Mouse (Mus musculus) MEL (cell line): ENCODE measurements around the gene Dcaf4. TPM values are rescaled to one million over a fixed set of nuclear protein-coding genes. Genes with fewer than 3 reads are reported as not detected.
A peak's percentile ranks its signal among the peaks of the same experiment; 100 is the strongest.

Source experiments
- DNase-seq: peaks from one replicate; pipeline ENCODE4 v3.0.0; 2011; ENCODE audit warnings: low read depth, low spot score
- H3K27ac ChIP-seq: 2 replicates; pipeline ENCODE4 v1.5.1; 2012; ENCODE audit warnings: low read depth, mild to moderate bottlenecking, control low read depth, low read length, moderate library complexity; ENCODE audit not compliant: control insufficient read depth
- H3K27me3 ChIP-seq, 2 experiments: fragments of 150-350 bp in 1 of 2; sonication (generic) in 1 of 2; 2 replicates each; pipeline ENCODE4 v1.6.1; 2012; ENCODE audit warnings: low read length in 2 of 2, mild to moderate bottlenecking in 2 of 2, improper control_type of control experiment in 1 of 2, moderate library complexity in 1 of 2; ENCODE audit not compliant: insufficient read depth in 2 of 2, control insufficient read depth in 1 of 2
- H3K36me3 ChIP-seq, 2 experiments: 2 replicates each; pipeline ENCODE4 v1.6.1; 2012 to 2014; ENCODE audit warnings: low read length in 2 of 2, improper control_type of control experiment in 1 of 2, inconsistent platforms in 1 of 2, mild to moderate bottlenecking in 1 of 2; ENCODE audit not compliant: insufficient read depth in 2 of 2, control insufficient read depth in 1 of 2
- H3K4me1 ChIP-seq, 2 experiments: fragments of 150-350 bp in 1 of 2; sonication (generic) in 1 of 2; 2 replicates each; pipeline ENCODE4 v1.6.1; 2012; ENCODE audit warnings: low read length in 2 of 2, improper control_type of control experiment in 1 of 2, mild to moderate bottlenecking in 1 of 2; ENCODE audit not compliant: insufficient read depth in 2 of 2, control insufficient read depth in 1 of 2
- H3K4me3 ChIP-seq, 2 experiments: fragments of 150-350 bp in 1 of 2; sonication (generic) in 1 of 2; 2 replicates each; pipeline ENCODE4 v1.5.1; 2012; ENCODE audit warnings: low read depth in 2 of 2, low read length in 2 of 2, mild to moderate bottlenecking in 2 of 2, moderate library complexity in 2 of 2, control low read depth in 1 of 2, improper control_type of control experiment in 1 of 2; ENCODE audit not compliant: control insufficient read depth in 1 of 2, insufficient read depth in 1 of 2
- H3K79me2 ChIP-seq: 2 replicates; pipeline ENCODE4 v1.6.1; 2012; ENCODE audit warnings: mild to moderate bottlenecking, low read length, moderate library complexity; ENCODE audit not compliant: control insufficient read depth, poor library complexity, insufficient read depth
- H3K9ac ChIP-seq: 2 replicates; pipeline ENCODE4 v1.6.1; 2012; ENCODE audit warnings: low read depth, mild to moderate bottlenecking, control low read depth, low read length, moderate library complexity; ENCODE audit not compliant: control insufficient read depth, poor library complexity, severe bottlenecking
- H3K9me3 ChIP-seq: fragments of 150-350 bp; sonication (generic); replicated peaks from 2 replicates; pipeline ENCODE4 v1.6.1; 2012; ENCODE audit warnings: mild to moderate bottlenecking, low read length, improper control_type of control experiment, moderate library complexity; ENCODE audit not compliant: insufficient read depth
- BHLHE40 ChIP-seq: IDR thresholded peaks from 2 replicates; pipeline ENCODE4 v1.6.1; 2012; ENCODE audit warnings: low read depth, mild to moderate bottlenecking, inconsistent platforms, low read length, improper control_type of control experiment, borderline replicate concordance
- CTCF ChIP-seq, 3 experiments: IDR thresholded peaks in 2 of 3; conservative IDR thresholded peaks in 1 of 3; 2 replicates each; pipeline ENCODE4 v1.5.1; 2011 to 2012; ENCODE audit warnings: low read length in 3 of 3, low read depth in 2 of 3, mild to moderate bottlenecking in 2 of 3, improper control_type of control experiment in 1 of 3, inconsistent platforms in 1 of 3, mixed read lengths in 1 of 3, moderate library complexity in 1 of 3; ENCODE audit not compliant: control insufficient read depth in 1 of 3, insufficient read depth in 1 of 3, poor library complexity in 1 of 3, severe bottlenecking in 1 of 3
- E2F4 ChIP-seq: IDR thresholded peaks from 2 replicates; pipeline ENCODE4 v1.6.1; 2011; ENCODE audit warnings: low read depth, low read length, improper control_type of control experiment, borderline replicate concordance
- ELF1 ChIP-seq: IDR thresholded peaks from 2 replicates; pipeline ENCODE4 v1.6.1; 2014; ENCODE audit warnings: low read depth, mild to moderate bottlenecking, inconsistent platforms, low read length, improper control_type of control experiment, moderate library complexity
- EP300 ChIP-seq, 2 experiments: IDR thresholded peaks; 2 replicates each; pipeline ENCODE4 v1.6.1; 2011; ENCODE audit warnings: improper control_type of control experiment in 2 of 2, low read length in 2 of 2, low read depth in 1 of 2, mild to moderate bottlenecking in 1 of 2
- GATA1 ChIP-seq: IDR thresholded peaks from 2 replicates; pipeline ENCODE4 v1.6.1; 2011; ENCODE audit warnings: low read depth, low read length, improper control_type of control experiment
- HCFC1 ChIP-seq: IDR thresholded peaks from 2 replicates; pipeline ENCODE4 v1.6.1; 2012; ENCODE audit warnings: low read depth, mild to moderate bottlenecking, inconsistent platforms, low read length, improper control_type of control experiment, moderate library complexity
- JUND ChIP-seq: IDR thresholded peaks from 2 replicates; pipeline ENCODE4 v1.6.1; 2011; ENCODE audit warnings: low read depth, mild to moderate bottlenecking, improper control_type of control experiment, low read length
- KAT2A ChIP-seq: conservative IDR thresholded peaks from 2 replicates; pipeline ENCODE4 v1.6.1; 2012; ENCODE audit warnings: low read depth, low read length, improper control_type of control experiment, inconsistent platforms
- MAFK ChIP-seq: IDR thresholded peaks from 2 replicates; pipeline ENCODE4 v1.6.1; 2011; ENCODE audit warnings: low read depth, mild to moderate bottlenecking, low read length, improper control_type of control experiment, borderline replicate concordance
- MAZ ChIP-seq: IDR thresholded peaks from 2 replicates; pipeline ENCODE4 v1.6.1; 2012; ENCODE audit warnings: low read depth, mild to moderate bottlenecking, inconsistent platforms, low read length, improper control_type of control experiment
- MEF2A ChIP-seq: IDR thresholded peaks from 2 replicates; pipeline ENCODE4 v1.6.1; 2014; ENCODE audit warnings: low read depth, mild to moderate bottlenecking, inconsistent platforms, low read length, improper control_type of control experiment; ENCODE audit not compliant: poor library complexity, insufficient replicate concordance, severe bottlenecking; ENCODE audit errors: extremely low read depth
- MXI1 ChIP-seq: IDR thresholded peaks from 2 replicates; pipeline ENCODE4 v1.6.1; 2011; ENCODE audit warnings: mild to moderate bottlenecking, low read depth, low read length, improper control_type of control experiment
- MYB ChIP-seq: IDR thresholded peaks from 2 replicates; pipeline ENCODE4 v1.6.1; 2011; ENCODE audit warnings: mild to moderate bottlenecking, low read depth, low read length, improper control_type of control experiment
- MYC ChIP-seq: IDR thresholded peaks from 2 replicates; pipeline ENCODE4 v1.6.1; 2011; ENCODE audit warnings: low read depth, mild to moderate bottlenecking, low read length, improper control_type of control experiment, moderate library complexity
- NELFE ChIP-seq: IDR thresholded peaks from 2 replicates; pipeline ENCODE4 v1.6.1; 2011; ENCODE audit warnings: low read depth, low read length, improper control_type of control experiment
- NRF1 ChIP-seq: IDR thresholded peaks from 2 replicates; pipeline ENCODE4 v1.6.1; 2014; ENCODE audit warnings: low read depth, mild to moderate bottlenecking, inconsistent platforms, low read length, improper control_type of control experiment, moderate library complexity; ENCODE audit not compliant: poor library complexity, insufficient read depth, severe bottlenecking
- POLR2A ChIP-seq, 2 experiments: IDR thresholded peaks; 2 replicates each; pipeline ENCODE4 v1.6.1; 2011 to 2012; ENCODE audit warnings: low read length in 2 of 2, mild to moderate bottlenecking in 2 of 2, control low read depth in 1 of 2, improper control_type of control experiment in 1 of 2, low read depth in 1 of 2, moderate library complexity in 1 of 2; ENCODE audit not compliant: control insufficient read depth in 1 of 2, insufficient read depth in 1 of 2, poor library complexity in 1 of 2
- POLR2AphosphoS5 ChIP-seq: IDR thresholded peaks from 2 replicates; pipeline ENCODE4 v1.6.1; 2012; ENCODE audit warnings: low read depth, borderline replicate concordance, mild to moderate bottlenecking, inconsistent platforms, low read length, moderate library complexity, mixed read lengths
- RCOR1 ChIP-seq: IDR thresholded peaks from 2 replicates; pipeline ENCODE4 v1.6.1; 2012; ENCODE audit warnings: low read depth, mild to moderate bottlenecking, inconsistent platforms, low read length, improper control_type of control experiment
- SIN3A ChIP-seq: IDR thresholded peaks from 2 replicates; pipeline ENCODE4 v1.6.1; 2012; ENCODE audit warnings: low read length, improper control_type of control experiment, inconsistent platforms
- TAL1 ChIP-seq: IDR thresholded peaks from 2 replicates; pipeline ENCODE4 v1.6.1; 2012; ENCODE audit warnings: mild to moderate bottlenecking, inconsistent platforms, low read length, moderate library complexity, mixed read lengths
- TBP ChIP-seq: IDR thresholded peaks from 2 replicates; pipeline ENCODE4 v1.8.0; 2011; ENCODE audit warnings: low read depth, low read length, improper control_type of control experiment
- TCF12 ChIP-seq: IDR thresholded peaks from 2 replicates; pipeline ENCODE4 v1.6.1; 2014; ENCODE audit warnings: low read depth, mild to moderate bottlenecking, inconsistent platforms, low read length, improper control_type of control experiment, moderate library complexity
- USF1 ChIP-seq: IDR thresholded peaks from 2 replicates; pipeline ENCODE4 v1.6.1; 2014; ENCODE audit warnings: low read depth, mild to moderate bottlenecking, inconsistent platforms, low read length, improper control_type of control experiment, moderate library complexity
- USF2 ChIP-seq, 2 experiments: IDR thresholded peaks; 2 replicates each; pipeline ENCODE4 v1.6.1; 2011 to 2012; ENCODE audit warnings: improper control_type of control experiment in 2 of 2, low read length in 2 of 2, borderline replicate concordance in 1 of 2, inconsistent platforms in 1 of 2, low read depth in 1 of 2, mild to moderate bottlenecking in 1 of 2; ENCODE audit not compliant: insufficient read depth in 1 of 2
- ZKSCAN1 ChIP-seq: IDR thresholded peaks from 2 replicates; pipeline ENCODE4 v1.6.1; 2012; ENCODE audit warnings: low read depth, mild to moderate bottlenecking, inconsistent platforms, low read length, improper control_type of control experiment, moderate library complexity
- ZMIZ1 ChIP-seq: IDR thresholded peaks from 2 replicates; pipeline ENCODE4 v1.6.1; 2012; ENCODE audit warnings: low read depth, mild to moderate bottlenecking, inconsistent platforms, low read length, improper control_type of control experiment, moderate library complexity
- ZNF384 ChIP-seq: IDR thresholded peaks from 2 replicates; pipeline ENCODE4 v1.6.1; 2012; ENCODE audit warnings: low read depth, mild to moderate bottlenecking, inconsistent platforms, low read length, improper control_type of control experiment
- polyA plus RNA-seq, 2 experiments: library from polyadenylated mRNA; stranded (reverse) in 1 of 2; unstranded in 1 of 2; fragments of >175 nt in 1 of 2; fragments of >200 nt in 1 of 2; gene quantifications; 2 replicates each; pipeline versions ENCODE4 v1.2.1 to v1.2.4; 2012; ENCODE audit warnings: low replicate concordance in 2 of 2, low read depth in 1 of 2; ENCODE audit not compliant: insufficient read length in 2 of 2, insufficient read depth in 1 of 2, missing spikeins in 1 of 2
- total RNA-seq: library from RNA; depleted of rRNA; stranded (reverse); fragments of 300-350 nt; gene quantifications from 2 replicates; pipeline ENCODE4 v1.2.3, GENCODE M21; 2012

Gene Dcaf4
- total and polyA plus RNA-seq, 3 experiments, result 25.7 to 35.9 TPM; not detected in 1

DNA sequence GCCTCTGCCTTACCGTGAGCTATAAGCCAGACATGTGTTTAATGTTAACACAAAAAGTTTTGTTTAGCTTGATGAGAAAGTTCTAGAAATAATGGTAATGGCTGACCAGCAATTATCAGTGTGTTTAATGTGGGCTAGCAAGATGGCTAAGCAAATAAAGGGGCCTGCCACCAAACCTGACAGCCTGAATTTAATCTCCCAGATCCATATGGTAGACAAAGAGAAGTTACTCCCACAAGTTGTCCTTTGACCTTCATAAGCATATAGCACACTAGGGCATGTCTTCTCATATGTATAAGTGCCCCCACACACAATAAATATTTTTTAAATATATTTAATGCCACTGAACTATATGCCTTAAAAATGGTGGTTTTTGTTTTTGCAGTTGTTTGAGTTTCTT is 41.1 kb upstream of the Dcaf4 start:
- peaks cover 0 to 12% of the 10 kb centered on the region in 2 experiments; a peak in 2 of 4 replicates for H3K36me3 ChIP-seq
- H3K4me1 ChIP-seq, result peaks cover 0 to 17% of the 10 kb centered on the region in 2 experiments; a peak in 2 of 4 replicates
- no peak overlapping the region for H3K4me3 ChIP-seq
- TF ChIP-seq SIN3A (no peak), ELF1 (no peak), TBP (no peak), MAFK (no peak), POLR2A (IDR thresholded peaks at IDR 0.05; ENCODE audit: control insufficient read depth in 1 of 2, insufficient read depth in 1 of 2, low read depth in 1 of 2, low read length in 2 of 2, poor library complexity in 1 of 2) (no peak), TCF12 (peak; percentile 12; the same call in 1 of the 2 replicates), EP300 (IDR thresholded peaks at IDR 0.05; ENCODE audit: low read depth in 1 of 2, low read length in 2 of 2) (no peak), TAL1 (peak; percentile 16; the same call in 1 of the 2 replicates), ZNF384 (no peak), MYC (no peak), POLR2AphosphoS5 (no peak), ZKSCAN1 (no peak), HCFC1 (no peak), NELFE (no peak), MYB (no peak), ZMIZ1 (no peak), USF2 (IDR thresholded peaks at IDR 0.05; ENCODE audit: borderline replicate concordance in 1 of 2, insufficient read depth in 1 of 2, low read depth in 1 of 2, low read length in 2 of 2) (no peak), NRF1 (no peak), GATA1 (peak; percentile 9; the same call in 1 of the 2 replicates)
- TF ChIP-seq, all 39 proteins: peak for 3
- no peak for DNase-seq
- Histone ChIP-seq H3K9me3 (no peaks in the 10 kb centered on the region), H3K9ac (no peak overlapping the region), H3K27me3 (no peaks in the 10 kb centered on the region), H3K79me2 (peaks cover 3% of the 10 kb centered on the region; the same call in 1 of the 2 replicates), H3K27ac (no peak overlapping the region)

DNA sequence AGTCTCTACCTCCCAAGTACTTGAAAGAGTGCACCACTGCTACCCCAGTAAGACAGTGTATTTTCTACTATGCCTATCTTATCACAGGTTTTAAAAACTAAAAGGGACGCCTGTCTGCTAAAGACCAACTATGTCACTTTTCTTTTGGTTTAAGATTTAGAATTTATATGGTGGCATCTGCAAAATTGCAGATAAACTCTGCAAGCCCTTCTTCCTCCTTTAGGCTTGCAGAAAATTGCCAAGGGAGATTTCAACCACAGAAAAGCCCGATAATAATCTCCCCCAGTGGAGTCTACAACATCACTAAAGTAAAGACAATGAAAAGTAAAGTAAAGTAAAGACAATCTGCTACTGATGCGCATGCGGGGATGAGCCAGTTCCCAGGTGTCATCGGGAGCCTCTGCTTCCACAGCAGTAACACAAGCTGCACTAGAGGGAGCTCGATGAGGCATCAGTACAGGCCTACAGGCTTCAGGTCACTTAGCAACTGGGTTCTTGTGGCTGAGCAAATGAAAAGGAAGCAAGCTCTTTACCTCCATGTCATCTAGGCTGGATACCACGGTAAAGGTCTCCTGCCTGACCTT is 40.4 kb upstream of the Dcaf4 start:
- H3K4me1 ChIP-seq, result peaks cover 0 to 21% of the 10 kb centered on the region in 2 experiments; a peak in 2 of 4 replicates
- TF ChIP-seq TBP, result no peak
- peak; percentile 84 for TF ChIP-seq RCOR1
- peak; percentile 34; the same call in 1 of the 2 replicates for TF ChIP-seq TAL1
- no peak for TF ChIP-seq USF1
- peak in 1 of 3 experiments; percentile 17; a peak in 2 of 6 replicates for TF ChIP-seq CTCF (IDR thresholded peaks at IDR 0.05 in 2 of 3, conservative IDR thresholded peaks at IDR 0.05 in 1 of 3; ENCODE audit: control insufficient read depth in 1 of 3, insufficient read depth in 1 of 3, low read depth in 2 of 3, low read length in 3 of 3, poor library complexity in 1 of 3, severe bottlenecking in 1 of 3)
- TF ChIP-seq MEF2A, result no peak
- TF ChIP-seq E2F4, result no peak
- TF ChIP-seq BHLHE40, result no peak
- TF ChIP-seq POLR2AphosphoS5, result no peak
- TF ChIP-seq KAT2A, result no peak
- TF ChIP-seq MAZ, result no peak
- peak; percentile 75 for TF ChIP-seq GATA1
- TF ChIP-seq TCF12, result peak; percentile 76
- no peak for TF ChIP-seq MYB
- TF ChIP-seq ZNF384, result no peak; the same call in 1 of the 2 replicates
- no peak for TF ChIP-seq POLR2A (IDR thresholded peaks at IDR 0.05; ENCODE audit: control insufficient read depth in 1 of 2, insufficient read depth in 1 of 2, low read depth in 1 of 2, low read length in 2 of 2, poor library complexity in 1 of 2)
- no peak for TF ChIP-seq JUND
- 0 out of 2 replicates have a peak, but pooled peaks have one; percentile 47 for TF ChIP-seq MXI1

More for the DNA sequence above, 40.4 kb upstream of the Dcaf4 start:
- peak; percentile 74 for DNase-seq
- Histone ChIP-seq H3K79me2 (peaks cover 3% of the 10 kb centered on the region; the same call in 1 of the 2 replicates), H3K27ac (peak overlapping the region; percentile 27), H3K9ac (no peak overlapping the region), H3K9me3 (no peaks in the 10 kb centered on the region), H3K27me3 (no peaks in the 10 kb centered on the region), H3K4me3 (no peak overlapping the region), H3K36me3 (peaks cover 0 to 12% of the 10 kb centered on the region in 2 experiments; a peak in 2 of 4 replicates)
